Mouse (Mus musculus) intestine, postnatal 0 days (tissue): ENCODE data around the gene Habp4. TPM values are rescaled to one million over a fixed set of nuclear protein-coding genes. Genes with fewer than 3 reads are reported as not detected.

ENCODE experiments used
- ATAC-seq: fragments of 200-750 bp; cut with Nextera tagmentation; 2 replicates; pipeline ENCODE4 v1.8.0; 2017; ENCODE audit warnings: mild to moderate bottlenecking, moderate TSS enrichment, moderate library complexity
- H3K27ac ChIP-seq: fragments of 300-500 bp; sonication (generic); 2 replicates; pipeline ENCODE4 v1.5.1; 2014; ENCODE audit warnings: mild to moderate bottlenecking, low read depth, low read length, moderate library complexity
- H3K27me3 ChIP-seq: fragments of 300-500 bp; sonication (generic); replicated peaks from 2 replicates; pipeline ENCODE4 v1.6.1; 2014; ENCODE audit warnings: low read length, mixed read lengths; ENCODE audit not compliant: control insufficient read depth, insufficient read depth
- H3K36me3 ChIP-seq: fragments of 300-500 bp; sonication (generic); 2 replicates; pipeline ENCODE4 v1.6.1; 2014; ENCODE audit warnings: mild to moderate bottlenecking, moderate library complexity; ENCODE audit not compliant: control insufficient read depth, insufficient read depth
- H3K4me1 ChIP-seq: fragments of 300-500 bp; sonication (generic); replicated peaks from 2 replicates; pipeline ENCODE4 v1.6.1; 2014; ENCODE audit warnings: antibody characterized with exemption, low read length, mixed read lengths; ENCODE audit not compliant: control insufficient read depth, insufficient read depth
- H3K4me2 ChIP-seq: fragments of 300-500 bp; sonication (generic); replicated peaks from 2 replicates; pipeline ENCODE4 v1.6.1; 2014; ENCODE audit warnings: low read depth, mild to moderate bottlenecking, moderate library complexity
- H3K4me3 ChIP-seq: fragments of 300-500 bp; sonication (generic); 2 replicates; pipeline ENCODE4 v1.5.1; 2014; ENCODE audit warnings: low read depth, low read length
- H3K9ac ChIP-seq: fragments of 300-500 bp; sonication (generic); 2 replicates; pipeline ENCODE4 v1.6.1; 2014; ENCODE audit warnings: mild to moderate bottlenecking, low read depth, low read length
- H3K9me3 ChIP-seq: fragments of 300-500 bp; sonication (generic); 2 replicates; pipeline ENCODE4 v1.6.1; 2016; ENCODE audit warnings: mixed run types; ENCODE audit not compliant: control insufficient read depth
- CTCF ChIP-seq: sonication (generic); IDR thresholded peaks from 2 replicates; pipeline ENCODE4 v1.5.1; 2016; ENCODE audit warnings: low read depth, mild to moderate bottlenecking, control low read depth, antibody characterized with exemption, moderate library complexity
- WGBS: fragments of 180-500 bp; shearing (Covaris S2); extraction: QIAGEN DNeasy Blood & Tissue Kit; methylation state at CpG from one replicate; pipeline ENCODE4 v1.1.7; 2014; 5-methylcytosine and 5-hydroxymethylcytosine counted together
- polyA plus RNA-seq: library from polyadenylated mRNA; unstranded; fragments of >200 nt; fragmentation: Nextera tagmentation; extraction: Ambion mirVana; gene quantifications from 2 replicates; pipeline ENCODE4 v1.2.1, GENCODE M21; 2015

Gene Habp4
- polyA plus RNA-seq, 1 experiment from 2014 or later: 12.7 TPM

DNA sequence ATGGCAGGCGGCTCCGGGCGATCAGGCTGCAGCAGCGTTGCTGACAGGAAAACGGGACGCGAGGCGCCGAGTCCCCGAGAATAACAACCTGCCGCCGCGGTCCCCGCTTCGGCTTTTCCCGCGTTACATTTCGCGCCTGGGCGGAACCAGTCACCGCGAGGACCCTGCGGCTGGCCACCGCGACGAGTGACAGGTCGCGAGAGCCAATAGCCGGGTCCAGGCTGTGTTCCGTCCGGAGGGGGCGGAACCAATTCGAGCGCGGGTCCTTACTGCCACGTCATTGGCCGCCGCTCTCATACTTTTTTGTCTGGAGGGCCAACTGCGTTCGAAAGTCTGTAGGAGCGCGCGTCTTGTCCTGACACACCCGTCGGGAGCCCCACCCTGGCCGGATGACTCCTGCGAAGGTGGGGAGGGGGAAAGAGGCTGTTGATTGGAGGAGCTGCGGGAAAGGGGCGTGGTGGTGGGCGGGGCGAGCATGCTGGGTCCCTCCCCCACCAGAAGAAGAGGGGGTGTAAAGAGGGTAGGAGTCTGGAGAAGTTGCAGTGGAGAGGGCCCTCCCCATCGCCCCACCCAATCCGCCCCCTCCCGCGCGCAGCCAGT lies 8.4 kb upstream of the Habp4 start, which contains the start of gene Zfp367:
TSS of gene Zfp367 (minus strand) at position 120 of the 600 bp plus-strand sequence.
- Histone ChIP-seq H3K4me2 (peak within 1 kb of the TSS; percentile 98), H3K27me3 (no peaks in the 10 kb centered on the region), H3K27ac (peak within 1 kb of the TSS; percentile 91), H3K36me3 (no peaks in the 10 kb centered on the region), H3K9me3 (no peaks in the 10 kb centered on the region), H3K9ac (peak within 1 kb of the TSS; percentile 65), H3K4me1 (no peaks in the 10 kb centered on the region; the same call in 1 of the 2 replicates), H3K4me3 (peak within 1 kb of the TSS; percentile 94)
- under 1% methylated on average over 48 of the region's 56 CpGs for WGBS
- no peak; the same call in 1 of the 2 replicates for TF ChIP-seq CTCF
- peak; percentile 97 for ATAC-seq

DNA sequence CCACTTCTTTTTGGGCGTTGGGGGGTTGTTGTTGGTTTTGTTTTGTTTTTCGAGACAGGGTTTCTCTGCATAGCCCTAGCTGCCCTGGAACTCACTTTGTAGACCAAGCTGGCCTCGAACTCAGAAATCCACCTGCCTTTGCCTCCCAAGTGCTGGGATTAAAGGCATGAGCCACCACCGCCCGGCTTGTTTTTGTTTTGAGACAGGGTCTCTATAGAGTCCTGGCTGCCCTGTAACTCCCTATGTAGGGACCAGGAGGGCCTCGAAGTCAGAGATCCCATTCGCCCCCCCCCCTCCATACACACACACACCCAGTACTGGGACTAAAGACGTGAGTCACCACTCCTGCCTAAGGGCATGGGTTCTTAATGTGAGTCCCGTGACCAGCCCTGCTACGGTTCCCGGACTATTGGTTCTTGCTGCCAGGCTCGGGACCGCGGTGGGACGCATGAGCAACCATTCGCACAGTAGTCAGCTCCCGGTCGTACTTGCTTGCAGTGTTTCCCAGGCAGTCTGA lies 7.8 kb upstream of the Habp4 start:
- H3K4me1 ChIP-seq: no peaks in the 10 kb centered on the region; the same call in 1 of the 2 replicates
- H3K9ac ChIP-seq: peak overlapping the region; percentile 28; the same call in 1 of the 2 replicates
- H3K4me3 ChIP-seq: peak overlapping the region; percentile 94
- H3K27ac ChIP-seq: no peak overlapping the region
- ATAC-seq: peak; percentile 37
- no peak for TF ChIP-seq CTCF
- no peaks in the 10 kb centered on the region for H3K27me3 ChIP-seq
- 2% methylated on average over 18 of the region's 18 CpGs for whole genome bisulfite sequencing
- no peaks in the 10 kb centered on the region for H3K36me3 ChIP-seq
- peak overlapping the region; percentile 98 for H3K4me2 ChIP-seq
- no peaks in the 10 kb centered on the region for H3K9me3 ChIP-seq

DNA sequence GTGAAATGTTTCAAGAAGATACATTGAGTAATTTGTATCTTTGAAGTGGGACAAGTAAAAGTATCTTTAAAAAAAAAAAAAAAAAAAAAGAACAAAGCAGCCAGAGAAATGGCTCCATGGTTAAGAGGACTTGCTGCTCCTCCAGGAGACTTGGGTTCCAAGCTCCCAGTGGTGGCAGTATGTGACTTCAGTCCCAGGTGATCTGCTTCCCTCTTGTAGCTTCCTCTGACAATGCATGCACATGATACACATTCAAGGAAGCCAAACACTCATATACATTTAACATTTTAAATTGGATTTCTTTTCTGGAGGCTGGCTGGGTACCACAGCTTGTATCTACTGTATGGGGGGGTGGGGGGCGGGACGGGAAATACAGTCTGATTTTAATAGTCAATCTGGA lies 7.0 kb upstream of the Habp4 start:
- no peak overlapping the region for H3K4me2 ChIP-seq
- no peaks in the 10 kb centered on the region; the same call in 1 of the 2 replicates for H3K4me1 ChIP-seq
- H3K36me3 ChIP-seq: no peaks in the 10 kb centered on the region
- 58% methylated on average over 2 of the region's 2 CpGs for WGBS
- H3K4me3 ChIP-seq: no peak overlapping the region
- no peaks in the 10 kb centered on the region for H3K9me3 ChIP-seq
- no peaks in the 10 kb centered on the region for H3K27me3 ChIP-seq
- H3K9ac ChIP-seq: no peak overlapping the region
- ATAC-seq: no peak
- TF ChIP-seq CTCF: no peak
- H3K27ac ChIP-seq: no peak overlapping the region

DNA sequence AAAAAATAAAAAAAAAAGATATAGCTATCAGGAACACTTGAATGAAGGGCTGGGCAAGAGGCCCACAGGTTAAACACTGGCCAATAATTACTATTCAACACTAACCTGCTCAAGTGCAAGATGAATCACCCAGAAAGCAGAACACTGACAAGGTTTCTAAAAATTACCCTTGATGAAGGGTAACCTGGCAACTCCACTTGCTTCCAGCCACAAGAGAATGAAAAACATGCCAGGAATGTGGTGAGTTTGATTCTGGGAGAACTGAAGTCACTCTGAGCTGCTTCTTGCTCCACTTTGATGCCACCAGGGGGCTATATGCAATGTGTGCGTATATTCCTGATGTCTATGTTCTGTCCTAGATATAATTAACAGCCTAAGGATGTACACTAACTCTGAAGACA lies 6.5 kb upstream of the Habp4 start:
- Histone ChIP-seq H3K4me3 (no peak overlapping the region), H3K9ac (no peak overlapping the region), H3K4me2 (no peak overlapping the region), H3K27ac (no peak overlapping the region), H3K9me3 (no peaks in the 10 kb centered on the region), H3K4me1 (no peaks in the 10 kb centered on the region; the same call in 1 of the 2 replicates), H3K27me3 (no peaks in the 10 kb centered on the region), H3K36me3 (no peaks in the 10 kb centered on the region)
- peak; percentile 62 for TF ChIP-seq CTCF
- ATAC-seq: no peak
- WGBS: 34% methylated on average over 1 of the region's 1 CpGs

DNA sequence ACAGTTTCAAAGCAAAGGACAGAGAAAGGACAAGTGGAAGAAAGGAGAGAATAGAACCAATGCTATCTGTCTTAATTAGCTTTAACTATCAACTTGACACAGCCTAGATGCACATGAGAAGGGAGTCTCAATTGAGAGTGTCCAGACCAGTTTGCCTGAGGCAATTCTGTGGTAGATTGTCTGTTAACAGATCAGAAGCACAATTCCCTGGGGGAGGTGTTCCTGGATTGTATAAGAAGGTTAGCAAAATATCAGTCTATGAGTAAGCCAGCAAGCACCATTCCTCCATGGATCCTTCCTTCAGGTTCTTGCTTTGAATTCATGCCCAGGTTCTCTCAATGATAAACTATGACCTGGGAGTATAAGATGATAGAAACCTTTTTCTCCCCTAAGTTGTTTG lies 4.7 kb upstream of the Habp4 start:
- no peak overlapping the region for H3K9ac ChIP-seq
- no peak overlapping the region for H3K4me3 ChIP-seq
- ATAC-seq: no peak
- H3K4me1 ChIP-seq: no peaks in the 10 kb centered on the region; the same call in 1 of the 2 replicates
- no peaks in the 10 kb centered on the region for H3K36me3 ChIP-seq
- no peaks in the 10 kb centered on the region for H3K9me3 ChIP-seq
- H3K27ac ChIP-seq: no peak overlapping the region
- H3K4me2 ChIP-seq: no peak overlapping the region
- H3K27me3 ChIP-seq: no peaks in the 10 kb centered on the region
- no peak for TF ChIP-seq CTCF

DNA sequence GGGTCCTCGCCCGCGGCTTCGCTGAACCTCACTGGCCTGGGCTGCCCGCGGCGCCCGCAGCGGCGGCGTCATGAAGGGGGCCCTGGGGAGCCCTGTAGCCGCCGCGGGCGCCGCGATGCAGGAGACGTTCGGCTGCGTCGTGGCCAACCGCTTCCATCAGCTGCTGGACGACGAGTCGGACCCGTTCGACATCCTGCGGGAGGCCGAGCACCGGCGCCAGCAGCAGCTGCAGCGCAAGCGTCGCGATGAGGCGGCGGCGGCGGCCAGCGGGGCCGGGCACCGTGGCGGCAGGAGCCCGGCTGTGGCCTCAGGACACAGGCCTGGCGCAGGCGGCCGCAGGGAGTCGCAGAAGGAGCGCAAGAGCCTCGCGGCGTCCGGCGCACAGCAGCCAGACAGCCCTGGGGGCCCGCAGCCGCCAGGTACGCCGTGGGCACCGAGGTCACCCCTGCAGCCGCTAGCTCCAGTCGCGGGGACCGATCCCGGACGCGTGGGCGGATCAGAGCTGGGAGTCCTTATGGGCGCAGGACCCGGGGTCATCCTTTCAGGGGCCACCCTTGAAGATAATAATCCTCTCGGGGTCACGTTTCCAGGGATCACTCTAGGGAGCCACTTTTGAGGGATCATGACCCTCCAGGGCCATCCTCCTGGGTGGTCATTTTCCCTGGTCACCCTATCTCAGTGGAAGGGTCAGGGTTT lies 440 bp downstream of the Habp4 start:
- no peak for TF ChIP-seq CTCF
- peak; percentile 63 for ATAC-seq
- H3K27me3 ChIP-seq: no peaks in the 10 kb centered on the region
- H3K4me1 ChIP-seq: 0 out of 2 replicates have a peak, but pooled peaks cover 6% of the 10 kb centered on the region
- H3K4me2 ChIP-seq: peak overlapping the region; percentile 99
- H3K9ac ChIP-seq: peak overlapping the region; percentile 79
- H3K27ac ChIP-seq: peak overlapping the region; percentile 91
- H3K9me3 ChIP-seq: no peaks in the 10 kb centered on the region
- WGBS: under 1% methylated on average over 66 of the region's 71 CpGs
- no peaks in the 10 kb centered on the region for H3K36me3 ChIP-seq
- peak overlapping the region; percentile 83 for H3K4me3 ChIP-seq
